Mouse (Mus musculus): Measurements from ENCODE around the gene Nhsl2.

DNA sequence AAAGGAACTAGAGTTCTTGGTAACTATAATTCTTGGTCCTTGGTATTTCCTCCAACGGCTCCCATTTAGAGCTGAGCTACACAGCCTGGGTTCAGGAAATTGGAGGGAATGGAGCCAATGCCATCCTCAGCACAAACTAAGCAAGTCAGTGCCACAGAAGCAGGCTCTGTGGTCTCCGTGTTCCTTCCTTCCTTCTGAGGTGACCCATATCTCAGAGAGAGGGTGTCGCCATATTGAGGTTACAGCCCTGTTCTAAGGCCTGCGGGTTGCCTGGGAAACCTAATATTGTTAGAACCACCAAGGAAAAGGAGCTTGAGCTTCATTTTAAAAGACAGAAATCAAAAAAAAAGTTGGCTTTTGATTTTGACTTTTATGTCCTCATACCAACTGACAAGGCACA, 193.2 kb downstream of the Nhsl2 start:
- TF ChIP-seq CTCF (IDR thresholded peaks at IDR 0.05; ENCODE audit: control insufficient read depth, insufficient read depth, low read length) (no peak), POLR2A (IDR thresholded peaks at IDR 0.05; ENCODE audit: borderline replicate concordance, control insufficient read depth, low read depth, low read length) (no peak)

All from bone marrow, adult 2 months (tissue).